Mouse (Mus musculus) macrophage (primary cell): Measurements from ENCODE around the gene Zfp451. TPM values are rescaled to one million over a fixed set of nuclear protein-coding genes. Genes with fewer than 3 reads are reported as not detected.

Experiments
- H3K27ac ChIP-seq: fragments of 350-480 bp; formaldehyde crosslinking; 2 replicates; pipeline ENCODE4 v1.9.0; 2021
- H3K36me3 ChIP-seq: fragments of 350-480 bp; formaldehyde crosslinking; 2 replicates; pipeline ENCODE4 v1.9.0; 2021; ENCODE audit errors: inconsistent target
- H3K4me3 ChIP-seq: fragments of 350-480 bp; formaldehyde crosslinking; 2 replicates; pipeline ENCODE4 v1.9.0; 2021; ENCODE audit errors: inconsistent target
- H3K79me2 ChIP-seq: fragments of 350-480 bp; formaldehyde crosslinking; 2 replicates; pipeline ENCODE4 v1.9.0; 2021; ENCODE audit errors: inconsistent target
- WGBS: methylation state at CpG from one replicate; pipeline ENCODE4 v1.1.7; 2026; ENCODE audit warnings: inconsistent platforms; ENCODE audit not compliant: missing documents; 5-methylcytosine and 5-hydroxymethylcytosine counted together
- polyA plus RNA-seq: library from polyadenylated mRNA; stranded (reverse); fragments of 250-400 nt; gene quantifications from 3 replicates; pipeline ENCODE4 v1.2.4, GENCODE M21; 2018; ENCODE audit warnings: inconsistent platforms

Zfp451 gene
- polyA plus RNA-seq, 1 experiment from 2014 or later: 12.0 TPM

DNA sequence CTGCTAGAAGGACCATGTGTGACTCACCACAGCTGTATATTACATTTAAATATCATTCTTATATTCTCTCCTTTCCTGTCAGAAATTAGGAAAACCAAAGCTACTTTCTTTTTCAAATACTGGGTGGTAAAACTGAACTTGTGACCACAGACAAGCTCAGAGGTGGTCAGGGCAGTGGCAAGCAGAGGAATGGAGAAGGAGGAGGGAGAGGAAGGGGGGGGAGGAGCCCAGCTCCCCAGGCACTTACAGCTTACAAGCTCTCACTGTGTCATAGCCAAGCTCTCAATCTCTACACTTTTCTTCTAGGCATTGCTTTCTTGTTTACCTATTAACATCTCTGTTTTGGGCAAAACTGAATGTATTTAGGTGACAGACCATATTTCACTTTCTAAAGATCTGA is 45.6 kb downstream of the Zfp451 start:
- H3K4me3 ChIP-seq: no peak overlapping the region
- H3K36me3 ChIP-seq: peaks cover 28% of the 10 kb centered on the region
- H3K27ac ChIP-seq: no peak overlapping the region
- H3K79me2 ChIP-seq: no peaks in the 10 kb centered on the region

GRCm38 (mm10) chr1:33768091-33768787 is 46.2 kb downstream of the Zfp451 start:
- Histone ChIP-seq H3K79me2 (no peaks in the 10 kb centered on the region), H3K4me3 (no peak overlapping the region), H3K36me3 (peaks cover 28% of the 10 kb centered on the region), H3K27ac (no peak overlapping the region)
- 92% methylated on average over 1 of the region's 1 CpGs for WGBS

- Histone ChIP-seq H3K27ac (no peak overlapping the region), H3K79me2 (no peaks in the 10 kb centered on the region), H3K36me3 (peaks cover 19% of the 10 kb centered on the region), H3K4me3 (no peak overlapping the region)
- WGBS: 97% methylated on average over 16 of the region's 16 CpGs
Measured at GRCm38 (mm10) chr1:33766520-33767508, 47.6 kb downstream of the Zfp451 start.

GRCm38 (mm10) chr1:33765468-33766080 is 48.8 kb downstream of the Zfp451 start:
- no peaks in the 10 kb centered on the region for H3K79me2 ChIP-seq
- no peak overlapping the region for H3K4me3 ChIP-seq
- H3K36me3 ChIP-seq: peaks cover 13% of the 10 kb centered on the region
- WGBS: 89% methylated on average over 11 of the region's 11 CpGs
- H3K27ac ChIP-seq: no peak overlapping the region

DNA sequence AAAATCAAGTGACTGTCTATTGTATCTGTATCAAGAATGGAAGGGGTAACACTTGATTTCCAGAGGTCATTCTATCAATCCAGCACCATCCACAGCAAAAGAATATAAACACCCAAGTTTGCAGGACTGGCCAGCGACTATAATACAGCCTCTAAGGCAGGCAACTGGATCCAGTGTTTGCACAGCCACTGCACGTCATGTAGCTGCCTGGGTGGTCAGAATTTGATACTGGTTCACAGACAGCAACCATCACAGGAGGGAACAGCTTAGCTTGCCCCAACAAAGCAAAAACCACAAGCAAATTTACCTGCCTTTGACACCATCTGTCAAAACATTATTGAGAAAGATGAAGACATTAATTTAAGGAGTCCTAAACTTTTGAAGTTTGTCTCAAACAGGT is 50.6 kb downstream of the Zfp451 start:
- H3K27ac ChIP-seq: no peak overlapping the region
- H3K79me2 ChIP-seq: no peaks in the 10 kb centered on the region
- H3K36me3 ChIP-seq: no peaks in the 10 kb centered on the region
- no peak overlapping the region for H3K4me3 ChIP-seq
- 97% methylated on average over 2 of the region's 2 CpGs for WGBS

DNA sequence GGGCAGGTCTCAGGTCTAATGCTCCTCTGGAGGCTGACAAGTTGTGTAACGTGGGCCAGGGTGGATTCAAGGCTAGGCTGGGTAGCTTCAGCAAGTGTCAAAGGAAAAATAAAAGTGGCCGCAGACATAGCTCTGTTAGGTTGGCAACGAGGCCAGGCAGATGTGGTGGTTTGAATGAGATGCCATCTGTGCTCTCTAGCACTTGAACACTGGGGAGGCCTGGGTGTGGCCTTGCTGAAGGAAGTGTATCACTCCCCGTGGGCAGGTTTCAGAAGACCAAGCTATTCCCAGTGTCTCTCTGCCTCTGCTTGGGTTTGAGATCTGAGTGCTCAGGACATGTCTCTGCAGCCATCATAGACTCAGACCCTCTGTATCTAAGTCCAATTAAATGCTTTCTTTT is 55.9 kb downstream of the Zfp451 start:
- Histone ChIP-seq H3K27ac (no peak overlapping the region), H3K79me2 (no peaks in the 10 kb centered on the region), H3K36me3 (no peaks in the 10 kb centered on the region), H3K4me3 (no peak overlapping the region)
- 51% methylated on average over 4 of the region's 4 CpGs for WGBS

DNA sequence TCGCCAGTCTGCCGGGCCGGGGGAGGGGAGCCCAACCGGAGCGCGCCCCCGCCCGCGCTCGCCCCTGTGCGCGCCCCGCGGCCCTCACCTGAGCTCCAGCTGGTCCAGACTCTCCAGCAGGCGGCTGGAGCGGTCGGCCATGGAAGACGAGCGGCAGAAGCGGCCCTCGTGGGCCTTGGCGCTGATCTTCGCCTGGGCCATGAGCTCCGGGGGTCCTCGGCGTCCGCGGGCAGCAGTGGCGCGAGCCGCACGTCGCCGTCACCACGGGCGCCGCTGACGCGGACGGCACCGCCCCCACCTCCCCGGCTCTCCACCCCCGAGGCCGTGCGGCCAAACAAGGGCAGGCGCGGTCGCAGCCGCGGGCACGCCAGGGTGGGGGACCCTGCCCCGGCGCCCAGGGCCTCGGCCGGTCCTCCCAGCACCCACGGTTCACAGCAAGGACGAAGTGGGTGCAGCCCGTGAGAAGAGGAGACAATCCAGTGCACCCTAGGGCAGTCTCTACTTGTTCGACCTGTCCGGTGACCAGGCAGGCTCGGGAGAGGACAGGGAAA is 56.8 kb downstream of the Zfp451 start, which contains the start of gene Bag2:
Gene Bag2, minus strand, starts transcription at position 305 of the 551 bp plus-strand sequence.
- no peaks in the 10 kb centered on the region for H3K79me2 ChIP-seq
- H3K27ac ChIP-seq: no peak within 1 kb of the TSS
- H3K4me3 ChIP-seq: peak within 1 kb of the TSS; percentile 32
- WGBS: 2% methylated on average over 47 of the region's 61 CpGs
- H3K36me3 ChIP-seq: no peaks in the 10 kb centered on the region

DNA sequence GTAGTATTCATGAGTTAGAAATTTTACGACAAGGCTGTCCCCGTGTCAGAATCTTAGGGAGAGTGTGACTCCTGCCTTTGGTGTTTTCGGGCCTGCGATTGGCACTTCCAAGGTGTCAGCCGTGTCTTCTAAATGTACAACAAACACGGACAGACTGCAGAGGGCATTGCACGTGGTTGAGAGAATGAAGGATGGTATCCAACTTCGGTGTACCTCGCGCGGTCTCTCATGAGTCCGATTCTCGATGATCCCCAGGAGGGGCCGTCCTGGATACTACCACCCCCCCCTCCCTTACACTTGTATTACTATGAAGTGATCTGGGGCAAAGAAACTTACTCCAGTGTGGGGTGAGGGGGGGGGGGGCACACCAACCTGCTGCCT is 57.4 kb downstream of the Zfp451 start:
- H3K27ac ChIP-seq: no peak overlapping the region
- H3K79me2 ChIP-seq: no peaks in the 10 kb centered on the region
- 4% methylated on average over 13 of the region's 14 CpGs for WGBS
- H3K4me3 ChIP-seq: peak overlapping the region; percentile 32
- no peaks in the 10 kb centered on the region for H3K36me3 ChIP-seq

DNA sequence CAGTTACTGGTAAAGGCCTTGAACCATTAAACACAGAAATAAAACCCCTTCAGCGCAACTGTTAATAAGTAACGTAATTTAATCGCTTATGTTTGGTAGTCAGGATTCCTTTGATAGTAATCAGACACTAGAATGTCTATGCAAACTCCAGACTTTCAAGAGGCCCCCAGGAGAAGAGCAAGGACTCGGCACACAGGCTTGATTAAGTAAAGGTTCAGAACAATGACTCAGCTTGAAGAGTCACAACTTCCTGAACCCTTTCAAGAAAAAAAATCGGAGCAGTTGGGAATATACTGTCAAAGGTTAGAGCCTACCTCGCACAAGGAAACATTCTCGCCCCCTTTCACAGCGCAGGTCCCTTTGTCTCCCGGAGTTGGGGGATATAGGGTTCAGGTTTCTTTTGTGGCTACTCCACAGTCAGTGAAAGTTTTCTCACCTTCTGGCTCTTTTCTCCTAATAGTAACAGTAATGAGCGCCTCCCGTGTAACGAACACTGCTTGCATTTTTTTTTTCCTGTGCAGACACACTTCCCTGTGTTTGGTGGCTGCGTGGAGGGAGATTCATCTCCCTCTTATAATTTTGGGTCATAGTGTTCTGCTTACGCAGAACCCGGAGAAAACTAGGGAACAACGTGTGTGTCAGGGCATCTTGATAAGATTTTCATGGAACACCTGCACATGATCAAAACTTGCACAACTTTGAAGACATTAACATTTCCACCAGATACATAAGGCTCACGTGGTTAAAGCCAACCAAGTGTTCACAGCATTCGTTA is 58.0 kb downstream of the Zfp451 start:
- Histone ChIP-seq H3K79me2 (no peaks in the 10 kb centered on the region), H3K4me3 (peak overlapping the region; percentile 32), H3K36me3 (no peaks in the 10 kb centered on the region), H3K27ac (no peak overlapping the region)
- WGBS: 27% methylated on average over 18 of the region's 18 CpGs

- 82% methylated on average over 7 of the region's 7 CpGs for WGBS
- no peak overlapping the region for H3K27ac ChIP-seq
- no peaks in the 10 kb centered on the region for H3K36me3 ChIP-seq
- no peaks in the 10 kb centered on the region for H3K79me2 ChIP-seq
- no peak overlapping the region for H3K4me3 ChIP-seq
Measured at GRCm38 (mm10) chr1:33755799-33756198, 58.6 kb downstream of the Zfp451 start.

- H3K27ac ChIP-seq: no peak overlapping the region
- no peaks in the 10 kb centered on the region for H3K36me3 ChIP-seq
- 95% methylated on average over 21 of the region's 21 CpGs for WGBS
- H3K79me2 ChIP-seq: no peaks in the 10 kb centered on the region
- no peak overlapping the region for H3K4me3 ChIP-seq
Measured at GRCm38 (mm10) chr1:33754965-33755735, 59.2 kb downstream of the Zfp451 start.

DNA sequence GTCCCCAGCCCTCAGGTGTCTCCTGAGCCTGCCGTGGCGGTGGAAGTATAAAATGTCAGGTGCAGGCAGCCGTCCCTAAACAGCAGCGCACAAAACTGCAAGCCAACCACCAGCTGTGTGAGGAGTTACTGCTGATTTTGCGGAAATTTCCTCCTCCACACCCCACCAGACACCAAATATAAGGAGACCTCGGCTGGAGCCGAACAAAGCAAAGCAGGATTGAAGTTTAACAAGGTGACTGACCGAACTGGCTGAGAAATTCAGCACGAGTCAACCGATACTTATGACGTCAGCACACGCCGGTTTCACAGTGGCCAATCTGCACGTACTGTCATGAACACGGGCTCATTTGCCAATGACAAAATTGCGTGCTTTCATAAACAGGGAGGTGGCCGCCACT is 60.3 kb downstream of the Zfp451 start:
- no peaks in the 10 kb centered on the region for H3K36me3 ChIP-seq
- no peak overlapping the region for H3K27ac ChIP-seq
- 92% methylated on average over 17 of the region's 17 CpGs for WGBS
- no peak overlapping the region for H3K4me3 ChIP-seq
- no peaks in the 10 kb centered on the region for H3K79me2 ChIP-seq

DNA sequence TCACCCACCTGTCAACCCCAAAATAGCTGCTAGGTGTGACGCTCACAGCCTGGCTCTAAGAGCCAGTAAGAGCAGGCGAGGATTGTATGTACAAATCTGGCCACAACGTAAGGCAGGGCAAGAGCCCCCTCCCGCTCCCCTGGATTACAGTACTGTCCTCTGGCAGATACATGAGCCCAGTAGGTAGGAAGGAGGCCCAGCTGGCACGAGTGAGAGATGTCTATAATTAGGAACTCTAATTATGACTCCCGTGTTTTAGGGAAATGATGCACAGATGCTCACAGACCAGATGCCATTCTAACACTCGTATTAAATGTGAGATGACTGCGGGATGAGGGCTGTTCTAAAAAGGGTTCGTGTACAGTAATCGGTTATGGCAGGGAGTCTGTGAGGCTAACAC is 63.1 kb downstream of the Zfp451 start:
- Histone ChIP-seq H3K79me2 (no peaks in the 10 kb centered on the region), H3K27ac (no peak overlapping the region), H3K36me3 (no peaks in the 10 kb centered on the region), H3K4me3 (no peak overlapping the region)
- WGBS: 83% methylated on average over 10 of the region's 10 CpGs
